Mouse (Mus musculus) lung, adult 2 months (tissue): ENCODE measurements around the gene Ube2b.

Source experiments
- CTCF ChIP-seq: fragments of 200-500 bp; IDR thresholded peaks from 2 replicates; pipeline ENCODE4 v1.5.1; 2011; ENCODE audit warnings: mild to moderate bottlenecking, low read length, control low read depth; ENCODE audit not compliant: insufficient read depth
- POLR2A ChIP-seq: fragments of 200-500 bp; IDR thresholded peaks from 2 replicates; pipeline ENCODE4 v1.6.1; 2011; ENCODE audit warnings: low read depth, mild to moderate bottlenecking, control low read depth, low read length, borderline replicate concordance; ENCODE audit errors: extremely low read depth

GRCm38 (mm10) chr11:52018217-52018616 lies 17.7 kb upstream of the Ube2b start:
- no peak for TF ChIP-seq CTCF
- TF ChIP-seq POLR2A = no peak
